Mouse (Mus musculus) embryonic facial prominence, embryonic 14.5 days (tissue): Measurements from ENCODE around the gene Gm13279. TPM values are rescaled to one million over a fixed set of nuclear protein-coding genes. Genes with fewer than 3 reads are reported as not detected.

Source experiments
- ATAC-seq: fragments of 200-750 bp; cut with Nextera tagmentation; 2 replicates; pipeline ENCODE4 v1.8.0; 2017; ENCODE audit warnings: low read depth, moderate number of reproducible peaks, moderate TSS enrichment
- DNase-seq: peaks from one replicate; pipeline ENCODE4 v3.0.0-alpha.2; 2015; ENCODE audit warnings: low spot score
- H3K27ac ChIP-seq: fragments of 300-500 bp; sonication (generic); replicated peaks from 2 replicates; pipeline ENCODE4 v1.5.1; 2014; ENCODE audit warnings: low read depth, mild to moderate bottlenecking, low read length, moderate library complexity
- H3K27me3 ChIP-seq: fragments of 300-500 bp; sonication (generic); replicated peaks from 2 replicates; pipeline ENCODE4 v1.6.1; 2014; ENCODE audit warnings: low read length; ENCODE audit not compliant: control insufficient read depth, insufficient read depth
- H3K36me3 ChIP-seq: fragments of 300-500 bp; sonication (generic); 2 replicates; pipeline ENCODE4 v1.6.1; 2014; ENCODE audit warnings: low read length, mixed read lengths; ENCODE audit not compliant: control insufficient read depth, insufficient read depth
- H3K4me1 ChIP-seq: fragments of 300-500 bp; sonication (generic); 2 replicates; pipeline ENCODE4 v1.6.1; 2014; ENCODE audit warnings: antibody characterized with exemption, low read length; ENCODE audit not compliant: control insufficient read depth, insufficient read depth
- H3K4me2 ChIP-seq: fragments of 300-500 bp; sonication (generic); 2 replicates; pipeline ENCODE4 v1.6.1; 2014; ENCODE audit warnings: low read depth, mild to moderate bottlenecking, low read length, moderate library complexity, mixed read lengths
- H3K4me3 ChIP-seq: fragments of 300-500 bp; sonication (generic); 2 replicates; pipeline ENCODE4 v1.5.1; 2014; ENCODE audit warnings: low read depth, mild to moderate bottlenecking, low read length
- H3K9ac ChIP-seq: fragments of 300-500 bp; sonication (generic); 2 replicates; pipeline ENCODE4 v1.6.1; 2014; ENCODE audit warnings: low read depth, mild to moderate bottlenecking, low read length, moderate library complexity, mixed read lengths
- H3K9me3 ChIP-seq: fragments of 300-500 bp; sonication (generic); 2 replicates; pipeline ENCODE4 v1.6.1; 2016; ENCODE audit warnings: low read length; ENCODE audit not compliant: control insufficient read depth
- WGBS: fragments of 180-500 bp; shearing (Covaris S2); extraction: QIAGEN DNeasy Blood & Tissue Kit; methylation state at CpG from one replicate; pipeline ENCODE4 v1.1.7; 2014; 5-methylcytosine and 5-hydroxymethylcytosine counted together
- polyA plus RNA-seq: library from polyadenylated mRNA; unstranded; fragments of >200 nt; fragmentation: Nextera tagmentation; extraction: Ambion mirVana; gene quantifications from 2 replicates; pipeline ENCODE4 v1.2.1, GENCODE M21; 2014

Gm13279 gene
- polyA plus RNA-seq, 1 experiment from 2014 or later = not detected

DNA sequence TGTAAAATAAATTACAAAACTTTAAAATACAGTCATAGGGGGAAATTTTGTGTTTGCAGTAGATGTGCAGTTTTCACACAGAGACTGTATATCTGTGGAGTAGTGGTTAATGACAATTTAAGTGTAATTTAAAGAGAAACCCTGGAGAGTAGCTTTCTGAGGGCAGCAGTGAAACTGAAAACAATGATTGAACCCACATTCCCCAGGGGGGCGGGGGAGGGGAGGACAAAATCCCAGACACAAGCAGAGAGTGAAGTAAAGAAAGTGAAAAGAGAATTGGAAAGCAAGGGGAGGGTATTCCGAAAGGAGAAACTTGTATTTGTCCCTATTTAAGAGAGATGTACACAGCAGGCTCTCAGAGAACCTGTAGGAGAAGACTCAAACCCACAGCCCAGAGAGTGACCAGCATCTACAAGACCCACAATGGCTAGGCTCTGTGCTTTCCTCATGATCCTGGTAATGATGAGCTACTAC lies 44.3 kb downstream of the Gm13279 start, which contains the start of gene Ifna4:
TSS of gene Ifna4 (plus strand) at position 424 of the 474 bp plus-strand sequence.
- no peak for ATAC-seq
- 41% methylated on average over 2 of the region's 2 CpGs for WGBS

DNA sequence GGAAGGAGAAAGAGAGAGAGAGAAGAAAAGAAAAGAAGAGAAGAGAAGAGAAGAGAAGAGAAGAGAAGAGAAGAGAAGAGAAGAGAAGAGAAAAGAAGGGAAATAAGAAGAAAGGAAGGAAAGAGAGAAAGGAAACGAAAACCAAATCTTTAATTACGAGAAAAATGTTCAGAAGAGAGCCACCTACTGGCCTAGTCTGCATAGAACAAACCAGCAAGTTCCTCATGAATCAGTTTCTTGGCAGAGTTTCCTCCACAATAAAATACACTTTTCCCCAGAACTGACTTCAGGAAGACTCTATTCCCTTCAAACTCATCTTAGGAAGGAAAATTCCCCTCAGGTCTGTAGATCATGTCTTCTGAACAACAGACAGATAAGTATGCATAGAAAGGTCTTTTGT lies 48.1 kb downstream of the Gm13279 start:
- ATAC-seq (no peak), DNase-seq (no peak)
- H3K4me3 ChIP-seq = no peak overlapping the region
- no peaks in the 10 kb centered on the region for H3K4me1 ChIP-seq
- WGBS = 38% methylated on average over 2 of the region's 2 CpGs
- H3K9ac ChIP-seq = no peak overlapping the region
- no peaks in the 10 kb centered on the region for H3K9me3 ChIP-seq
- no peak overlapping the region for H3K27ac ChIP-seq
- H3K27me3 ChIP-seq = no peaks in the 10 kb centered on the region
- H3K36me3 ChIP-seq = no peaks in the 10 kb centered on the region
- no peak overlapping the region for H3K4me2 ChIP-seq

More for the DNA sequence above, 44.3 kb downstream of the Gm13279 start, which contains the start of gene Ifna4:
- Histone ChIP-seq H3K9me3 (no peaks in the 10 kb centered on the region), H3K36me3 (no peaks in the 10 kb centered on the region), H3K27ac (no peak within 1 kb of the TSS), H3K4me1 (no peaks in the 10 kb centered on the region), H3K9ac (no peak within 1 kb of the TSS), H3K4me2 (no peak within 1 kb of the TSS), H3K4me3 (no peak within 1 kb of the TSS), H3K27me3 (no peaks in the 10 kb centered on the region)
- no peak for DNase-seq

Other genes starting within 250 kb of the Gm13279 start
- not detected in 2 replicates for gene Ifna15, start 239.2 kb upstream of the Gm13279 start, polyA plus RNA-seq
- gene Ifna14, start 225.6 kb upstream of the Gm13279 start, polyA plus RNA-seq = not detected in 2 replicates
- gene Ifna9, start 205.0 kb upstream of the Gm13279 start, polyA plus RNA-seq = not detected in 2 replicates
- not detected in 2 replicates for gene Ifna12, start 194.0 kb upstream of the Gm13279 start, polyA plus RNA-seq
- gene C87499, start 163.0 kb upstream of the Gm13279 start, polyA plus RNA-seq = not detected in 2 replicates
- gene Ifna13, start 152.9 kb upstream of the Gm13279 start, polyA plus RNA-seq = not detected in 2 replicates
- not detected in 2 replicates for gene Ifna16, start 120.5 kb upstream of the Gm13279 start, polyA plus RNA-seq
- not detected in 2 replicates for gene Ifna2, start 113.5 kb upstream of the Gm13279 start, polyA plus RNA-seq
- gene Ifnab, start 106.0 kb upstream of the Gm13279 start, polyA plus RNA-seq = not detected in 2 replicates
- 1.2 and 2.0 TPM in 2 replicates for gene Gm26566, start 75.6 kb upstream of the Gm13279 start, polyA plus RNA-seq
- gene Klhl9, start 74.9 kb upstream of the Gm13279 start, polyA plus RNA-seq = 126 and 129 TPM in 2 replicates
- gene Gm13271, start 42.5 kb upstream of the Gm13279 start, polyA plus RNA-seq = not detected in 2 replicates
- 0.17 and 0.28 TPM in 2 replicates for gene Gm13283, start 37.3 kb upstream of the Gm13279 start, polyA plus RNA-seq
- gene Gm13290, start 23.6 kb upstream of the Gm13279 start, polyA plus RNA-seq = 0.48 TPM in 1 of 2 replicates, not detected in the other
- gene Gm13289, start 20.5 kb upstream of the Gm13279 start, polyA plus RNA-seq = not detected in 2 replicates
- not detected in 2 replicates for gene Gm13272, start 17.5 kb upstream of the Gm13279 start, polyA plus RNA-seq
- 0.16 and 0.31 TPM in 2 replicates for gene Ifnz, start 15.3 kb upstream of the Gm13279 start, polyA plus RNA-seq
- not detected in 2 replicates for gene Gm13276, start 11.7 kb upstream of the Gm13279 start, polyA plus RNA-seq
- gene Gm13277, start 8.8 kb upstream of the Gm13279 start, polyA plus RNA-seq = not detected in 2 replicates
- gene Gm13278, start 5.8 kb upstream of the Gm13279 start, polyA plus RNA-seq = not detected in 2 replicates
- not detected in 2 replicates for gene Gm13275, start 2.9 kb upstream of the Gm13279 start, polyA plus RNA-seq
- gene Gm13285, start 2.3 kb downstream of the Gm13279 start, polyA plus RNA-seq = 0.67 and 0.74 TPM in 2 replicates
- 0.54 TPM in 1 of 2 replicates, not detected in the other for gene Gm13287, start 5.9 kb downstream of the Gm13279 start, polyA plus RNA-seq
- gene Gm13288, start 8.1 kb downstream of the Gm13279 start, polyA plus RNA-seq = 0.21 TPM in 1 of 2 replicates, not detected in the other
- gene Ifna7, start 18.8 kb downstream of the Gm13279 start, polyA plus RNA-seq = not detected in 2 replicates
- not detected in 2 replicates for gene Ifna11, start 22.6 kb downstream of the Gm13279 start, polyA plus RNA-seq
- gene Ifna6, start 30.0 kb downstream of the Gm13279 start, polyA plus RNA-seq = not detected in 2 replicates
- gene Ifna5, start 38.1 kb downstream of the Gm13279 start, polyA plus RNA-seq = not detected in 2 replicates
- not detected in 2 replicates for gene Ifna4, start 44.5 kb downstream of the Gm13279 start, polyA plus RNA-seq
- gene Ifna1, start 52.7 kb downstream of the Gm13279 start, polyA plus RNA-seq = not detected in 2 replicates
- gene Ifne, start 82.8 kb downstream of the Gm13279 start, polyA plus RNA-seq = not detected in 2 replicates